In genomic region chr6:146079261-146079660, GRCm38 (mm10) we compare ENCODE assay signal across 8 mouse cellular contexts.
DNase-seq lines count a peak whose midpoint lies in the region; ATAC-seq and TF ChIP-seq lines count a peak whose summit lies in the region.

No protein-coding gene starts in this region.

- H3K4me2 ChIP-seq in kidney, embryonic 16.5 days (replicated peaks; ENCODE audit: low read depth, low read length): no peak overlapping the region

- no peak overlapping the region for H3K9ac ChIP-seq in kidney, embryonic 16.5 days (replicated peaks; ENCODE audit: low read length)

- H3K27me3 ChIP-seq in kidney, embryonic 16.5 days (ENCODE audit: insufficient read depth, low read length): no peaks in the 10 kb centered on the region

- intact Hi-C loops in gastrocnemius, adult 2 months (cut with DNase I): no loop called here
- intact Hi-C loops in left cerebral cortex, postnatal 4 days (cut with DNase I): no loop called here

- no peak for ATAC-seq in kidney, embryonic 16.5 days (ENCODE audit: low FRiP score, low TSS enrichment)

- no peak overlapping the region for H3K27ac ChIP-seq in kidney, embryonic 16.5 days (ENCODE audit: low read length)
- H3K27ac ChIP-seq in gastrocnemius, adult 2 months: no peak overlapping the region

- 50% methylated on average over 5 of the region's 5 CpGs for WGBS in kidney, embryonic 16.5 days

- H3K36me3 ChIP-seq in kidney, embryonic 16.5 days (ENCODE audit: insufficient read depth, low read length): no peaks in the 10 kb centered on the region

- no peak overlapping the region for H3K4me3 ChIP-seq in kidney, embryonic 16.5 days (ENCODE audit: low read length)
- H3K4me3 ChIP-seq in gastrocnemius, adult 2 months: no peak overlapping the region

- H3K4me1 ChIP-seq in kidney, embryonic 16.5 days (ENCODE audit: insufficient read depth, low read length): no peaks in the 10 kb centered on the region

- peak; percentile 78 for TF ChIP-seq CTCF in gastrocnemius, adult 2 months (IDR thresholded peaks at IDR 0.05)

- H3K9me3 ChIP-seq in kidney, embryonic 16.5 days (ENCODE audit: low read length): no peaks in the 10 kb centered on the region

- peak; percentile 11 for DNase-seq in kidney, adult 11 months
- peak; percentile 58 for DNase-seq in cerebellum, adult 9-11 months
- peak; percentile 85 for DNase-seq in gastrocnemius, adult 2 months
- peak; percentile 52 for DNase-seq in kidney, adult 18-20 months
- DNase-seq in left cerebral cortex, postnatal 4 days: peak; percentile 80
- DNase-seq in natural killer cell, adult 2 months (ENCODE audit: low spot score in 2 of 2): peak; percentile 58 to 73
- DNase-seq in testis, postnatal 14 days (ENCODE audit: low spot score): peak; percentile 70

Comparison
In these comparisons a context has a peak if more than half of its experiments do, and no peak if none do; other contexts are left out.
1. DNase-seq: peak in every context shown above with its lines; median percentile 85 in gastrocnemius, adult 2 months; 80 in left cerebral cortex, postnatal 4 days; 70 in testis, postnatal 14 days; 66 in natural killer cell, adult 2 months; 58 in cerebellum, adult 9-11 months; 52 in kidney, adult 18-20 months; 11 in kidney, adult 11 months.